Mouse (Mus musculus) MEL (cell line): ENCODE results near the gene Hist1h2af. TPM values are rescaled to one million over a fixed set of nuclear protein-coding genes. Genes with fewer than 3 reads are reported as not detected.

Source experiments
- DNase-seq: peaks from one replicate; pipeline ENCODE4 v3.0.0; 2011; ENCODE audit warnings: low read depth, low spot score
- H3K27ac ChIP-seq: 2 replicates; pipeline ENCODE4 v1.5.1; 2012; ENCODE audit warnings: low read depth, mild to moderate bottlenecking, control low read depth, low read length, moderate library complexity; ENCODE audit not compliant: control insufficient read depth
- H3K27me3 ChIP-seq, 2 experiments: fragments of 150-350 bp in 1 of 2; sonication (generic) in 1 of 2; 2 replicates each; pipeline ENCODE4 v1.6.1; 2012; ENCODE audit warnings: low read length in 2 of 2, mild to moderate bottlenecking in 2 of 2, improper control_type of control experiment in 1 of 2, moderate library complexity in 1 of 2; ENCODE audit not compliant: insufficient read depth in 2 of 2, control insufficient read depth in 1 of 2
- H3K36me3 ChIP-seq, 2 experiments: 2 replicates each; pipeline ENCODE4 v1.6.1; 2012 to 2014; ENCODE audit warnings: low read length in 2 of 2, improper control_type of control experiment in 1 of 2, inconsistent platforms in 1 of 2, mild to moderate bottlenecking in 1 of 2; ENCODE audit not compliant: insufficient read depth in 2 of 2, control insufficient read depth in 1 of 2
- H3K4me1 ChIP-seq, 2 experiments: fragments of 150-350 bp in 1 of 2; sonication (generic) in 1 of 2; 2 replicates each; pipeline ENCODE4 v1.6.1; 2012; ENCODE audit warnings: low read length in 2 of 2, improper control_type of control experiment in 1 of 2, mild to moderate bottlenecking in 1 of 2; ENCODE audit not compliant: insufficient read depth in 2 of 2, control insufficient read depth in 1 of 2
- H3K4me3 ChIP-seq, 2 experiments: fragments of 150-350 bp in 1 of 2; sonication (generic) in 1 of 2; 2 replicates each; pipeline ENCODE4 v1.5.1; 2012; ENCODE audit warnings: low read depth in 2 of 2, low read length in 2 of 2, mild to moderate bottlenecking in 2 of 2, moderate library complexity in 2 of 2, control low read depth in 1 of 2, improper control_type of control experiment in 1 of 2; ENCODE audit not compliant: control insufficient read depth in 1 of 2, insufficient read depth in 1 of 2
- H3K79me2 ChIP-seq: 2 replicates; pipeline ENCODE4 v1.6.1; 2012; ENCODE audit warnings: mild to moderate bottlenecking, low read length, moderate library complexity; ENCODE audit not compliant: control insufficient read depth, poor library complexity, insufficient read depth
- H3K9ac ChIP-seq: 2 replicates; pipeline ENCODE4 v1.6.1; 2012; ENCODE audit warnings: low read depth, mild to moderate bottlenecking, control low read depth, low read length, moderate library complexity; ENCODE audit not compliant: control insufficient read depth, poor library complexity, severe bottlenecking
- H3K9me3 ChIP-seq: fragments of 150-350 bp; sonication (generic); replicated peaks from 2 replicates; pipeline ENCODE4 v1.6.1; 2012; ENCODE audit warnings: mild to moderate bottlenecking, low read length, improper control_type of control experiment, moderate library complexity; ENCODE audit not compliant: insufficient read depth
- BHLHE40 ChIP-seq: IDR thresholded peaks from 2 replicates; pipeline ENCODE4 v1.6.1; 2012; ENCODE audit warnings: low read depth, mild to moderate bottlenecking, inconsistent platforms, low read length, improper control_type of control experiment, borderline replicate concordance
- CHD2 ChIP-seq: IDR thresholded peaks from 2 replicates; pipeline ENCODE4 v1.6.1; 2011; ENCODE audit warnings: low read length, improper control_type of control experiment
- ELF1 ChIP-seq: IDR thresholded peaks from 2 replicates; pipeline ENCODE4 v1.6.1; 2014; ENCODE audit warnings: low read depth, mild to moderate bottlenecking, inconsistent platforms, low read length, improper control_type of control experiment, moderate library complexity
- EP300 ChIP-seq, 2 experiments: IDR thresholded peaks; 2 replicates each; pipeline ENCODE4 v1.6.1; 2011; ENCODE audit warnings: improper control_type of control experiment in 2 of 2, low read length in 2 of 2, low read depth in 1 of 2, mild to moderate bottlenecking in 1 of 2
- ETS1 ChIP-seq: IDR thresholded peaks from 2 replicates; pipeline ENCODE4 v1.6.1; 2012; ENCODE audit warnings: low read depth, mild to moderate bottlenecking, inconsistent platforms, low read length, improper control_type of control experiment, moderate library complexity
- HCFC1 ChIP-seq: IDR thresholded peaks from 2 replicates; pipeline ENCODE4 v1.6.1; 2012; ENCODE audit warnings: low read depth, mild to moderate bottlenecking, inconsistent platforms, low read length, improper control_type of control experiment, moderate library complexity
- JUND ChIP-seq: IDR thresholded peaks from 2 replicates; pipeline ENCODE4 v1.6.1; 2011; ENCODE audit warnings: low read depth, mild to moderate bottlenecking, improper control_type of control experiment, low read length
- MAX ChIP-seq: IDR thresholded peaks from 2 replicates; pipeline ENCODE4 v1.6.1; 2011; ENCODE audit warnings: low read length, improper control_type of control experiment
- MEF2A ChIP-seq: IDR thresholded peaks from 2 replicates; pipeline ENCODE4 v1.6.1; 2014; ENCODE audit warnings: low read depth, mild to moderate bottlenecking, inconsistent platforms, low read length, improper control_type of control experiment; ENCODE audit not compliant: poor library complexity, insufficient replicate concordance, severe bottlenecking; ENCODE audit errors: extremely low read depth
- MYB ChIP-seq: IDR thresholded peaks from 2 replicates; pipeline ENCODE4 v1.6.1; 2011; ENCODE audit warnings: mild to moderate bottlenecking, low read depth, low read length, improper control_type of control experiment
- NELFE ChIP-seq: IDR thresholded peaks from 2 replicates; pipeline ENCODE4 v1.6.1; 2011; ENCODE audit warnings: low read depth, low read length, improper control_type of control experiment
- POLR2A ChIP-seq, 2 experiments: IDR thresholded peaks; 2 replicates each; pipeline ENCODE4 v1.6.1; 2011 to 2012; ENCODE audit warnings: low read length in 2 of 2, mild to moderate bottlenecking in 2 of 2, control low read depth in 1 of 2, improper control_type of control experiment in 1 of 2, low read depth in 1 of 2, moderate library complexity in 1 of 2; ENCODE audit not compliant: control insufficient read depth in 1 of 2, insufficient read depth in 1 of 2, poor library complexity in 1 of 2
- RAD21 ChIP-seq: IDR thresholded peaks from 2 replicates; pipeline ENCODE4 v1.6.1; 2011; ENCODE audit warnings: mild to moderate bottlenecking, low read depth, low read length, improper control_type of control experiment
- RCOR1 ChIP-seq: IDR thresholded peaks from 2 replicates; pipeline ENCODE4 v1.6.1; 2012; ENCODE audit warnings: low read depth, mild to moderate bottlenecking, inconsistent platforms, low read length, improper control_type of control experiment
- SIN3A ChIP-seq: IDR thresholded peaks from 2 replicates; pipeline ENCODE4 v1.6.1; 2012; ENCODE audit warnings: low read length, improper control_type of control experiment, inconsistent platforms
- SMC3 ChIP-seq: IDR thresholded peaks from 2 replicates; pipeline ENCODE4 v1.6.1; 2011; ENCODE audit warnings: low read depth, low read length, improper control_type of control experiment
- TBP ChIP-seq: IDR thresholded peaks from 2 replicates; pipeline ENCODE4 v1.8.0; 2011; ENCODE audit warnings: low read depth, low read length, improper control_type of control experiment
- USF1 ChIP-seq: IDR thresholded peaks from 2 replicates; pipeline ENCODE4 v1.6.1; 2014; ENCODE audit warnings: low read depth, mild to moderate bottlenecking, inconsistent platforms, low read length, improper control_type of control experiment, moderate library complexity
- USF2 ChIP-seq, 2 experiments: IDR thresholded peaks; 2 replicates each; pipeline ENCODE4 v1.6.1; 2011 to 2012; ENCODE audit warnings: improper control_type of control experiment in 2 of 2, low read length in 2 of 2, borderline replicate concordance in 1 of 2, inconsistent platforms in 1 of 2, low read depth in 1 of 2, mild to moderate bottlenecking in 1 of 2; ENCODE audit not compliant: insufficient read depth in 1 of 2
- ZC3H11A ChIP-seq: IDR thresholded peaks from 2 replicates; pipeline ENCODE4 v1.6.1; 2012; ENCODE audit warnings: low read depth, mild to moderate bottlenecking, inconsistent platforms, low read length, improper control_type of control experiment
- ZKSCAN1 ChIP-seq: IDR thresholded peaks from 2 replicates; pipeline ENCODE4 v1.6.1; 2012; ENCODE audit warnings: low read depth, mild to moderate bottlenecking, inconsistent platforms, low read length, improper control_type of control experiment, moderate library complexity
- ZMIZ1 ChIP-seq: IDR thresholded peaks from 2 replicates; pipeline ENCODE4 v1.6.1; 2012; ENCODE audit warnings: low read depth, mild to moderate bottlenecking, inconsistent platforms, low read length, improper control_type of control experiment, moderate library complexity
- polyA plus RNA-seq, 2 experiments: library from polyadenylated mRNA; stranded (reverse) in 1 of 2; unstranded in 1 of 2; fragments of >175 nt in 1 of 2; fragments of >200 nt in 1 of 2; gene quantifications; 2 replicates each; pipeline versions ENCODE4 v1.2.1 to v1.2.4; 2012; ENCODE audit warnings: low replicate concordance in 2 of 2, low read depth in 1 of 2; ENCODE audit not compliant: insufficient read length in 2 of 2, insufficient read depth in 1 of 2, missing spikeins in 1 of 2
- total RNA-seq: library from RNA; depleted of rRNA; stranded (reverse); fragments of 300-350 nt; gene quantifications from 2 replicates; pipeline ENCODE4 v1.2.3, GENCODE M21; 2012

Gene Hist1h2af
- total and polyA plus RNA-seq, 3 experiments: 64.3 to 939 TPM; not detected in 1

GRCm38 (mm10) chr13:23526312-23526711, 7.4 kb upstream of the Hist1h2af start:
- Histone ChIP-seq H3K79me2 (no peaks in the 10 kb centered on the region; the same call in 1 of the 2 replicates), H3K27me3 (no peaks in the 10 kb centered on the region), H3K36me3 (peaks cover 0 to 14% of the 10 kb centered on the region in 2 experiments; a peak in 2 of 4 replicates), H3K9me3 (no peaks in the 10 kb centered on the region), H3K4me1 (peaks cover 6% of the 10 kb centered on the region in 2 experiments), H3K9ac (peak overlapping the region; percentile 84), H3K4me3 (peak overlapping the region; percentile 62 to 81), H3K27ac (peak overlapping the region; percentile 66)
- TF ChIP-seq HCFC1 (no peak), ELF1 (no peak), RAD21 (no peak), MAX (no peak), ZKSCAN1 (no peak), NELFE (no peak), MEF2A (no peak), USF1 (no peak), TBP (peak; percentile 100)
- DNase-seq: peak; percentile 94

- Histone ChIP-seq H3K79me2 (no peaks in the 10 kb centered on the region; the same call in 1 of the 2 replicates), H3K4me1 (peaks cover 6% of the 10 kb centered on the region in 2 experiments), H3K9me3 (no peaks in the 10 kb centered on the region), H3K27ac (no peak overlapping the region), H3K9ac (no peak overlapping the region), H3K4me3 (no peak overlapping the region), H3K36me3 (peaks cover 0 to 26% of the 10 kb centered on the region in 2 experiments; a peak in 2 of 4 replicates), H3K27me3 (no peaks in the 10 kb centered on the region)
- DNase-seq: no peak
- no peak for TF ChIP-seq EP300 (IDR thresholded peaks at IDR 0.05; ENCODE audit: low read depth in 1 of 2, low read length in 2 of 2)
- no peak for TF ChIP-seq SIN3A
- TF ChIP-seq ZMIZ1: no peak
- TF ChIP-seq ETS1: no peak
- no peak for TF ChIP-seq BHLHE40
- no peak for TF ChIP-seq JUND
- TF ChIP-seq POLR2A (IDR thresholded peaks at IDR 0.05; ENCODE audit: control insufficient read depth in 1 of 2, insufficient read depth in 1 of 2, low read depth in 1 of 2, low read length in 2 of 2, poor library complexity in 1 of 2): no peak
- no peak for TF ChIP-seq ELF1
- no peak for TF ChIP-seq MYB
- no peak for TF ChIP-seq MEF2A
- no peak for TF ChIP-seq RAD21
- TF ChIP-seq RCOR1: no peak
- no peak for TF ChIP-seq USF2 (IDR thresholded peaks at IDR 0.05; ENCODE audit: borderline replicate concordance in 1 of 2, insufficient read depth in 1 of 2, low read depth in 1 of 2, low read length in 2 of 2)
- TF ChIP-seq CHD2: no peak
- no peak for TF ChIP-seq ZC3H11A
- TF ChIP-seq SMC3: no peak
Observed at GRCm38 (mm10) chr13:23529005-23529404, 4.7 kb upstream of the Hist1h2af start.
